Mouse (Mus musculus): Measurements from ENCODE around the gene Eps15. TPM values are rescaled to one million over a fixed set of nuclear protein-coding genes. Genes with fewer than 3 reads are reported as not detected.

Gene Eps15
- total RNA-seq, 1 experiment, result 13.0 TPM

- Histone ChIP-seq H3K9me3 (ENCODE audit: control insufficient read depth, insufficient read depth, low read depth, low read length) (no peaks in the 10 kb centered on the region), H3K4me1 (ENCODE audit: control insufficient read depth in 2 of 2, insufficient read depth in 2 of 2, low read length in 2 of 2, poor library complexity in 1 of 2) (0 out of 4 replicates have a peak, but pooled peaks cover 0 to 2% of the 10 kb centered on the region in 2 experiments), H3K9ac (ENCODE audit: insufficient read depth, low read depth, low read length, poor library complexity, severe bottlenecking) (no peak overlapping the region), H3K27ac (ENCODE audit: insufficient read depth, low read depth, low read length, poor library complexity, severe bottlenecking) (no peak overlapping the region), H3K36me3 (ENCODE audit: control insufficient read depth, insufficient read depth, low read length, poor library complexity, severe bottlenecking) (no peaks in the 10 kb centered on the region), H3K4me3 (ENCODE audit: insufficient read depth in 1 of 2, low read depth in 1 of 2, low read length in 2 of 2, poor library complexity in 1 of 2, severe bottlenecking in 1 of 2) (no peak overlapping the region)
- DNase-seq (ENCODE audit: low read depth, low spot score), result no peak
- TF ChIP-seq CHD2 (IDR thresholded peaks at IDR 0.05; ENCODE audit: low read depth, low read length) (no peak), MAFK (IDR thresholded peaks at IDR 0.05; ENCODE audit: insufficient read depth, low read depth, low read length) (no peak), ZNF384 (IDR thresholded peaks at IDR 0.05; ENCODE audit: low read depth, low read length) (no peak), HCFC1 (IDR thresholded peaks at IDR 0.05; ENCODE audit: borderline replicate concordance, insufficient read depth, low read length) (no peak), ZC3H11A (IDR thresholded peaks at IDR 0.05; ENCODE audit: borderline replicate concordance, low read depth, low read length) (no peak)
- in situ Hi-C loops (cut with MboI; ENCODE audit: low sequenced_read_pairs in 2 of 2, unreplicated experiment in 2 of 2), result no loop called here
These were observed 25.6 kb upstream of the Eps15 start for GRCm38 (mm10) chr4:109254511-109254910.

- H3K27ac ChIP-seq (ENCODE audit: insufficient read depth, low read depth, low read length, poor library complexity, severe bottlenecking), result no peak overlapping the region
- no peak for TF ChIP-seq MAFK (IDR thresholded peaks at IDR 0.05; ENCODE audit: insufficient read depth, low read depth, low read length)
- TF ChIP-seq CHD2 (IDR thresholded peaks at IDR 0.05; ENCODE audit: low read depth, low read length), result no peak
- TF ChIP-seq ZC3H11A (IDR thresholded peaks at IDR 0.05; ENCODE audit: borderline replicate concordance, low read depth, low read length), result no peak
- no peak for TF ChIP-seq HCFC1 (IDR thresholded peaks at IDR 0.05; ENCODE audit: borderline replicate concordance, insufficient read depth, low read length)
- no peak for TF ChIP-seq ZNF384 (IDR thresholded peaks at IDR 0.05; ENCODE audit: low read depth, low read length)
- H3K4me3 ChIP-seq (ENCODE audit: insufficient read depth in 1 of 2, low read depth in 1 of 2, low read length in 2 of 2, poor library complexity in 1 of 2, severe bottlenecking in 1 of 2), result no peak overlapping the region
- 0 out of 4 replicates have a peak, but pooled peaks cover 0 to 2% of the 10 kb centered on the region in 2 experiments for H3K4me1 ChIP-seq (ENCODE audit: control insufficient read depth in 2 of 2, insufficient read depth in 2 of 2, low read length in 2 of 2, poor library complexity in 1 of 2)
- in situ Hi-C loops (cut with MboI; ENCODE audit: low sequenced_read_pairs in 2 of 2, unreplicated experiment in 2 of 2), result no loop called here
- no peaks in the 10 kb centered on the region for H3K9me3 ChIP-seq (ENCODE audit: control insufficient read depth, insufficient read depth, low read depth, low read length)
- no peak for DNase-seq (ENCODE audit: low read depth, low spot score)
- H3K9ac ChIP-seq (ENCODE audit: insufficient read depth, low read depth, low read length, poor library complexity, severe bottlenecking), result no peak overlapping the region
- H3K36me3 ChIP-seq (ENCODE audit: control insufficient read depth, insufficient read depth, low read length, poor library complexity, severe bottlenecking), result no peaks in the 10 kb centered on the region
These were observed 24.7 kb upstream of the Eps15 start for GRCm38 (mm10) chr4:109255321-109255720.

GRCm38 (mm10) chr4:109255727-109256417 is 24.2 kb upstream of the Eps15 start:
- no peaks in the 10 kb centered on the region for H3K36me3 ChIP-seq (ENCODE audit: control insufficient read depth, insufficient read depth, low read length, poor library complexity, severe bottlenecking)
- H3K9ac ChIP-seq (ENCODE audit: insufficient read depth, low read depth, low read length, poor library complexity, severe bottlenecking), result no peak overlapping the region
- no peaks in the 10 kb centered on the region for H3K9me3 ChIP-seq (ENCODE audit: control insufficient read depth, insufficient read depth, low read depth, low read length)
- TF ChIP-seq ZNF384 (IDR thresholded peaks at IDR 0.05; ENCODE audit: low read depth, low read length), result no peak
- no peak for TF ChIP-seq CHD2 (IDR thresholded peaks at IDR 0.05; ENCODE audit: low read depth, low read length)
- TF ChIP-seq MAFK (IDR thresholded peaks at IDR 0.05; ENCODE audit: insufficient read depth, low read depth, low read length), result no peak
- TF ChIP-seq HCFC1 (IDR thresholded peaks at IDR 0.05; ENCODE audit: borderline replicate concordance, insufficient read depth, low read length), result no peak
- no peak for TF ChIP-seq ZC3H11A (IDR thresholded peaks at IDR 0.05; ENCODE audit: borderline replicate concordance, low read depth, low read length)
- in situ Hi-C loops (cut with MboI; ENCODE audit: low sequenced_read_pairs in 2 of 2, unreplicated experiment in 2 of 2), result no loop called here
- no peak overlapping the region for H3K27ac ChIP-seq (ENCODE audit: insufficient read depth, low read depth, low read length, poor library complexity, severe bottlenecking)
- no peak for DNase-seq (ENCODE audit: low read depth, low spot score)
- no peak overlapping the region for H3K4me3 ChIP-seq (ENCODE audit: insufficient read depth in 1 of 2, low read depth in 1 of 2, low read length in 2 of 2, poor library complexity in 1 of 2, severe bottlenecking in 1 of 2)
- 0 out of 4 replicates have a peak, but pooled peaks cover 0 to 2% of the 10 kb centered on the region in 2 experiments for H3K4me1 ChIP-seq (ENCODE audit: control insufficient read depth in 2 of 2, insufficient read depth in 2 of 2, low read length in 2 of 2, poor library complexity in 1 of 2)

GRCm38 (mm10) chr4:109256791-109257190 is 23.3 kb upstream of the Eps15 start:
- no peak overlapping the region for H3K9ac ChIP-seq (ENCODE audit: insufficient read depth, low read depth, low read length, poor library complexity, severe bottlenecking)
- 0 out of 4 replicates have a peak, but pooled peaks cover 0 to 2% of the 10 kb centered on the region in 2 experiments for H3K4me1 ChIP-seq (ENCODE audit: control insufficient read depth in 2 of 2, insufficient read depth in 2 of 2, low read length in 2 of 2, poor library complexity in 1 of 2)
- DNase-seq (ENCODE audit: low read depth, low spot score), result no peak
- no peaks in the 10 kb centered on the region for H3K36me3 ChIP-seq (ENCODE audit: control insufficient read depth, insufficient read depth, low read length, poor library complexity, severe bottlenecking)
- in situ Hi-C loops (cut with MboI; ENCODE audit: low sequenced_read_pairs in 2 of 2, unreplicated experiment in 2 of 2), result no loop called here
- TF ChIP-seq ZC3H11A (IDR thresholded peaks at IDR 0.05; ENCODE audit: borderline replicate concordance, low read depth, low read length), result no peak
- TF ChIP-seq MAFK (IDR thresholded peaks at IDR 0.05; ENCODE audit: insufficient read depth, low read depth, low read length), result no peak
- no peak for TF ChIP-seq ZNF384 (IDR thresholded peaks at IDR 0.05; ENCODE audit: low read depth, low read length)
- no peak for TF ChIP-seq CHD2 (IDR thresholded peaks at IDR 0.05; ENCODE audit: low read depth, low read length)
- no peak for TF ChIP-seq HCFC1 (IDR thresholded peaks at IDR 0.05; ENCODE audit: borderline replicate concordance, insufficient read depth, low read length)
- H3K27ac ChIP-seq (ENCODE audit: insufficient read depth, low read depth, low read length, poor library complexity, severe bottlenecking), result no peak overlapping the region
- H3K4me3 ChIP-seq (ENCODE audit: insufficient read depth in 1 of 2, low read depth in 1 of 2, low read length in 2 of 2, poor library complexity in 1 of 2, severe bottlenecking in 1 of 2), result no peak overlapping the region
- no peaks in the 10 kb centered on the region for H3K9me3 ChIP-seq (ENCODE audit: control insufficient read depth, insufficient read depth, low read depth, low read length)

All from ES-E14 (cell line).